In genomic region chr16:9005933-9006332, GRCm38 (mm10) we compare ENCODE assay signal across 17 mouse cellular contexts.
DNase-seq lines count a peak whose midpoint lies in the region; ATAC-seq and TF ChIP-seq lines count a peak whose summit lies in the region.
"Had no signal": no experiment of that assay in that cellular context is flagged by ENCODE, and none has a peak within 500 bp of the region (broad histone marks: within the 10 kb centered on the region; RNA-seq: fewer than 3 reads in every experiment).

No protein-coding gene starts in this region.

- H3K27ac ChIP-seq in kidney, postnatal 0 days = no peak overlapping the region
- H3K27ac ChIP-seq: forebrain, embryonic 10.5 days; heart, embryonic 10.5 days; liver, embryonic 12.5 days; midbrain, embryonic 12.5 days had no signal

- TF ChIP-seq CTCF in kidney, postnatal 0 days (IDR thresholded peaks at IDR 0.05; ENCODE audit: low read depth) = peak; percentile 27; the same call in 1 of the 2 replicates

- intact Hi-C loops in gastrocnemius, postnatal 36 days (cut with DNase I) = loop anchor here (5.0 kb wide), 1 partner anchor 986 kb away; no protein-coding TSS in a partner anchor

- H3K9me3 ChIP-seq in kidney, postnatal 0 days (replicated peaks; ENCODE audit: low read length) = no peaks in the 10 kb centered on the region
- H3K9me3 ChIP-seq: forebrain, embryonic 10.5 days; heart, embryonic 10.5 days; liver, embryonic 12.5 days; midbrain, embryonic 12.5 days had no signal

- H3K27me3 ChIP-seq in kidney, postnatal 0 days (ENCODE audit: insufficient read depth, low read length) = no peaks in the 10 kb centered on the region
- H3K27me3 ChIP-seq: liver, embryonic 12.5 days had no signal

- H3K36me3 ChIP-seq in kidney, postnatal 0 days (ENCODE audit: insufficient read depth, low read length) = no peaks in the 10 kb centered on the region
- H3K36me3 ChIP-seq: forebrain, embryonic 10.5 days; heart, embryonic 10.5 days; liver, embryonic 12.5 days; midbrain, embryonic 12.5 days had no signal

- H3K4me3 ChIP-seq in kidney, postnatal 0 days (replicated peaks; ENCODE audit: low read depth, low read length) = no peak overlapping the region
- H3K4me3 ChIP-seq: forebrain, embryonic 10.5 days; heart, embryonic 10.5 days; liver, embryonic 12.5 days; midbrain, embryonic 12.5 days had no signal

- no peaks in the 10 kb centered on the region for H3K4me1 ChIP-seq in kidney, postnatal 0 days (replicated peaks; ENCODE audit: insufficient read depth, low read length)
- H3K4me1 ChIP-seq: liver, embryonic 12.5 days had no signal

- ATAC-seq in kidney, postnatal 0 days (replicated peaks; ENCODE audit: low FRiP score, low read depth) = no peak
- ATAC-seq: liver, embryonic 12.5 days had no signal

- no peak overlapping the region for H3K9ac ChIP-seq in kidney, postnatal 0 days (ENCODE audit: low read depth, low read length)
- H3K9ac ChIP-seq: liver, embryonic 12.5 days; midbrain, embryonic 12.5 days had no signal

- H3K4me2 ChIP-seq in kidney, postnatal 0 days (ENCODE audit: low read length) = no peak overlapping the region
- H3K4me2 ChIP-seq: liver, embryonic 12.5 days; midbrain, embryonic 12.5 days had no signal

- DNase-seq in kidney, postnatal 0 days (ENCODE audit: low spot score) = no peak
- DNase-seq in kidney, postnatal 25 days = no peak
- peak; percentile 19 for DNase-seq in right cerebral cortex, postnatal 25 days
- no peak for DNase-seq in right cerebral cortex, postnatal 10 days (ENCODE audit: low spot score in 2 of 2)
- peak; percentile 69 for DNase-seq in brain, adult 2 months (ENCODE audit: low read depth, low spot score)
- DNase-seq in gastrocnemius, postnatal 36 days = no peak
- DNase-seq in right cerebral cortex, adult 18-20 months = no peak
- DNase-seq: adrenal gland, postnatal 14 days; cerebellum, adult 9-11 months; gastrocnemius, postnatal 25 days; lung, postnatal 36 days; right cerebral cortex, postnatal 4 days; thymus, adult 18-20 months had no signal

- 36% methylated on average over 5 of the region's 5 CpGs for WGBS in kidney, postnatal 0 days

Comparison
In these comparisons a context has a peak if more than half of its experiments do, and no peak if none do; other contexts are left out.
1. DNase-seq: peak in right cerebral cortex, postnatal 25 days (single experiment) and brain, adult 2 months (single experiment); none in kidney, postnatal 0 days (single experiment), kidney, postnatal 25 days (0 of 2), right cerebral cortex, postnatal 10 days (0 of 2), gastrocnemius, postnatal 36 days (0 of 2) and right cerebral cortex, adult 18-20 months (single experiment).